Mouse (Mus musculus) cerebellum, adult 9-10 months (tissue): ENCODE data around the gene Dscam.

Experiments used
- DNase-seq: peaks from one replicate; pipeline ENCODE4 v3.0.0; 2022

The Dscam gene

DNA sequence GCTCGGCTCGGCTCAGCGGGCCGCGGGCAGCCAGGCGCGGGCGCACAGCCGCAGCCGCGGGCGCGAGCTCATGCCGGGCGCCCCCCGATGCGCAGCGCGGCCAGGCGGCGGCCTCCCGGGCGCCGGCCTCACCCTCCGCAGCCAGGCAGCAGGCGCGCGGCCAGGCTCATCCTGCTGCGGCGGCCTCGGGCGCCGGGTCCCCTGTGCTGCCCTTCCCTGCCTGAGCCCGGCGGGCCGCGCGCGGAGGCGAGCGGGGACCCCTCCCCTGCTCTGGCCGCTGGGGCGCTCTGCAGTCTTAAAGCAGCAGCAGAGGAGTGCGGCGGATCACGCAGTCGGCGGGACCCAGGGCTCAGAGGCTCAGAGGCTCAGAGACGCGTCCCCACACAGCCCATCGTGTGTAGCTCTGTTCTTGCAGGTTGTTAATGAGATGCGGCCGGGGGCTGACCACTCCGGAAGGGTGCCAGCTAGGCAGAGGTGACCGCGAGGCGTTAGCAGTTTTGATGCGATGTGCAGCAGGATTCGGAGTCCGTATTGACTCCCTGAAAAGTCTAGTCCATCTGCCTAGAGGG lies at the start of gene Dscam:
TSS of gene Dscam (minus strand) at position 240 of the 569 bp plus-strand sequence.
- DNase-seq, result no peak

GRCm38 (mm10) chr16:97219381-97219780 lies 48.8 kb upstream of the Dscam start:
- DNase-seq, result no peak

DNA sequence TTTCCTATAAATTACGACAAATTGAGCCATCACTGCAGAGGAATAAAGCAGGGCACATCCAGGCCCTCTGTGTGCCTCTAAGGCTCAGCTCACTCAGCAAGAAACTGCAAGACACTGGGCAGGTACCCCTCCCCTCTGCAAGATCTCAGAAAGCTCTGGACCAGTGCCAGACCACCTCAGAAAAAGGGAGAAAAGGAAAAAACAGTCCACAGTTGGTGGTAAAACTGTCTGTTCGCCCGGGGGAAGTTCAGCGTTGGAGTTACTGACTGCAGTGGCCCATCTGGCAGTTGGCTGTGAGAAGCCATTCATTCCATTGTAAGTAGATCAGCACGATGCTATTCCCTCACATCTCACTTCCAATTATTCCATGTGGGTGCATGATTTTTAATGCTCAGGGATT lies 39.4 kb upstream of the Dscam start:
- DNase-seq, result peak; percentile 5

GRCm38 (mm10) chr16:97208276-97208675 lies 37.7 kb upstream of the Dscam start:
- no peak for DNase-seq

GRCm38 (mm10) chr16:97204090-97204489 lies 33.5 kb upstream of the Dscam start:
- DNase-seq, result no peak

- DNase-seq, result no peak
Observed at GRCm38 (mm10) chr16:97203554-97203953, 33.0 kb upstream of the Dscam start.

DNA sequence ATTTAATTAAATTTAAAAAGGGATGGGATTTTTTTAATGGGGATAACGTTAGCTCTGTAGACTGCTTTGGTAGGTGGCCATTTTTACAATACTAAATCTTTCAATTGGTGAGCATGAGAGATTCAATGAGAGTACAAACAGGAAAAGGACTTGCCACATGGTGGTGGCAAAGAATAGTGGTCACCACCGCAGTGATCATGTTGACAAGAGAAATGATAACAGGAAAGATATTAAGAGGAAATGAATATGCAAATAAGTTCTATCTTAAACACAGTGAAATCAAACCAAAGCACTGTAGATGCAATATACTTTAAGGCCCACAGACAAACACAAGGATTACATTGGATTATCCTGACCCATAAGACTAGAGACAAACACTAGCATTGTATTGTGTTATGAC lies 24.1 kb upstream of the Dscam start:
- DNase-seq, result no peak

DNA sequence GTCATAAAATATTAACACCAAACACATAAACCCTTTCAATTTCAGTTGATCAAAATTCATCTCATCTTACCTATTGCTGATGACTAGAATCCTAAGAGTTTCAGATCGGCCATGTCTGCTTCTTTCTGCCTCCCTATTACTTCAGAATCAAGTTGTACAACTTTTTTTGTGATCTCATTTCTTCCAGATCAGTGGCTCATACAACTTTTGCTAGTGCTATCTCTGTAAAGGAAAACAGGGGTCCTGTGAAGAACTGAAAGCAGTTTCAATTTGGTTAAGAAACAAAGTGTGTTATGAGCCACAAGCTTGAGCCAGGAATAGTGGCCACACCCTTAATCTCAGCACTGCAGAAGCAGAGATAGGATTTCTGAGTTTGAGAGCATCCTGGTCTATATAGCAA lies 23.6 kb upstream of the Dscam start:
- DNase-seq, result no peak

GRCm38 (mm10) chr16:97192296-97192695 lies 21.7 kb upstream of the Dscam start:
- DNase-seq, result no peak

DNA sequence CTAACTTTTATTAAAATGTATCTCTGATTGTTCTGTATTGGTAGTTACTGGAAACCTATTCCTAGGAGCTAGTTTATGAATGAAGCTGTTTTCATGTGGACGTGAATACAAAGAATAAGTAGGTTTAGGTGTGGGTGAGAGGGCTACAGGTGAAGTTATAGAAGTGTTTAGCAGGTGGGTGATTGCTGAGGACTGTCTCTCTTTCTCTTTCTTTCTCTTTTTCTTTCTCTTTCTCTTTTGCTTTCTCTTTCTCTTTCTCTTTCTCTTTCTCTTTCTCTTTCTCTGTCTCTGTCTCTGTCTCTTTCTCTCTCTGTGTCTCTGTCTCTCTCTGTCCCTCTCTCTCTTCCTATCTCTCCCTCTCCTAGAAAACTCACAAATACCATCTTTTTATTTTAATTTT lies 20.1 kb upstream of the Dscam start:
- no peak for DNase-seq

- DNase-seq, result no peak
Observed at GRCm38 (mm10) chr16:97171500-97171899, 948 bp upstream of the Dscam start.

GRCm38 (mm10) chr16:97169901-97170512 lies 545 bp downstream of the Dscam start:
- DNase-seq, result no peak

DNA sequence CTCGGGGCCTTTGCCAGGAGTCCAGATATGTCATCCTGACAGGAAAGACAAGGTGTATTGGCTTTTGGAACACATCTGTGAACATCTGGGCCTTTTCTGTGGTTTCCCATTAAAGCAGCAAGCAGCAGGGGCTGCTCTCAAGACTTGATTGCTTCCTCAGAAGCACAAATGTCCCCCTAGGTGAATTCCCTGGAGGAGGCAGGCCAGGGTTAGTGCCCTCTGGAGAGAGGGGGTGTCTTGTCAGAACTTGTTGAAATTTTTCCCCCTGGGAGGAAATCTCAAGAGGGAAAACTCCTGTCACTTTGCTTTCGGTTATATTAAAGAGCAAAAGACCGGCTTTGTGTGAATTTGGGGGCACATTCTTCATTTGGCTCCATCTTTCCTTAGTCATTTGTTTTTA lies 1.9 kb downstream of the Dscam start:
- no peak for DNase-seq

DNA sequence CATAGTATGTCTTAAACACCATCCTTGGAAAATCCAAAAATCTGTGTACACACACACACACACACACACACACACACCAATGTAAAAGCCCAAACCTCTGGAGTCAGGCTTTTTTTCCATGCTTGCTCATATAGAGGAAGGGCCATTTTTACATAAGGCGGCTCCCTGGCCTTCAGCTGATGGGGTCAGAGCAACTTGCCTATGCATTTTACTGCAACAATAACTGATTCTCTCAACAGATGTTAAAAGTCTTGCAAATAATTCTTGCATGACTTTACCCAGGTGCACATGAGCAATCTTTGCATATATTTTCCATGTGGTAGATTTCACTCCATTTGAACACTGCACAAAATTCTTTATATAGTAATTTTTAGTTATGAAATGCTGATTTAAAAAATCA lies 2.5 kb downstream of the Dscam start:
- no peak for DNase-seq

DNA sequence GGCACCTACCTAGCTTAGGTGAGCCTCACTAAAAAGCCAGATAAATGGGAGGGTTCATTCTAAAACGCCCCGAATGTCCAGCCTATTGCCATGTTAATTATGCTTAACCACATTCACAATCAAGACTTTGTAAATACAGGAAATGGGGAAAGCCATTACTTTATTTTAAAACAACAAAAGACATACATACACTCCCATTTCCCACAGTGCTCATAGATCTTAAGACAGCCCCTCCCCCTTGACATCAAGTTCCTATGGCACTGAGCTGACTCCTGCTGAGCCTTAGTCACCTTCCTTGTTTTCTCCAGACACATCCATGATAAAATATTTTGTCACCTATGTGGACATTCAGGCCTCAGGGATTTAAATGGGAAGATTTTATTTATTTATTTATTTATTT lies 4.4 kb downstream of the Dscam start:
- DNase-seq, result no peak

- peak; percentile 70 for DNase-seq
Observed at GRCm38 (mm10) chr16:97165444-97166121, 5.0 kb downstream of the Dscam start.

GRCm38 (mm10) chr16:97158279-97158678 lies 12.3 kb downstream of the Dscam start:
- DNase-seq, result no peak

DNA sequence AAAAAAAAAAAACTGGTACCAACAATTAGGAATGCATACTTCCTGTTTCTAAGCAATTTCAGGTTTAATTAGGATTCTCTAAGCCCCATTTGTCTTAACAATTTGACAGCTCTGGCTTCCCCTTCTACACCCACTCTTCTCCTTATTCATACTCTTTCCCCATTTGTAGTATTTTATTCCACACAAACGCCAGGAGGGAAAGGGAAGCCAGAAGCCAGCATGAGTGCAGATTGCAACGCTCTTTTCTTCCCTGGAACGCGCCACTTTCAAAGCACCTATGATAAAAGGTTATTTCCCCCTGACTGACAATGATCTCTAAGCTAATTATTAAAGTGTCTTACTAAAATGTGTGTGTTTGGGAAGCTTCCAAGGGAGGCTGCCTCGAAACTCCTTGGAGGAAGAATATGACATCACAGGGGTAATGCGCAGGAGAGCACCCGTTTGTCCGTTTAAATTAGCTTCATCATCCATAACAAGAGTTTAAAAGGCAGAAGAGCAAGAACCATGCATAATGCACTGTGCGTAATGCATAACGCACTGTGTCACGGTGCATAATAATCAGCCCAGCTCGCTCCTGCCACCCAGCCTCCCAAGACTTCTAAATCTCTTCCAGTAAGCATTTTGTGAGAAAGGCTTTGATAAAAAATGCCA lies 25.9 kb downstream of the Dscam start:
- DNase-seq, result no peak

DNA sequence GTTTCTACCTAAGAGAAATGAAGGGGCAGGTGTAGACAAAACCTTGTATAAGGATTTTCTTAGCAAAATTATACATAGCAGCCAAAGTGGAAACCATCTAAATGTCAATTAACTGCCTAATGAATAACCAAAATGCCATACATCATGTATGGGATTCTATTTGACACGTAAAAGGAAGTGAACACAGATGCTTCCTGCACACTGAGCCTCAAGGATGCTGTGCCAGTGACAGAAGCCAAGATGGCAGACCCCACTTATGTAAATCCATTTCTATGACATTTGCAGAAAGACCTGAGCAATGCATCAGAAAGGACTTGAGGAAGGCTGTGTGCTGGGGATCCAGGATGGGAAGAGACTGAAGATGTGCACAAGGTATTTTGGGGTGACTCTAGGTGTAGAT lies 28.6 kb downstream of the Dscam start:
- DNase-seq, result no peak

DNA sequence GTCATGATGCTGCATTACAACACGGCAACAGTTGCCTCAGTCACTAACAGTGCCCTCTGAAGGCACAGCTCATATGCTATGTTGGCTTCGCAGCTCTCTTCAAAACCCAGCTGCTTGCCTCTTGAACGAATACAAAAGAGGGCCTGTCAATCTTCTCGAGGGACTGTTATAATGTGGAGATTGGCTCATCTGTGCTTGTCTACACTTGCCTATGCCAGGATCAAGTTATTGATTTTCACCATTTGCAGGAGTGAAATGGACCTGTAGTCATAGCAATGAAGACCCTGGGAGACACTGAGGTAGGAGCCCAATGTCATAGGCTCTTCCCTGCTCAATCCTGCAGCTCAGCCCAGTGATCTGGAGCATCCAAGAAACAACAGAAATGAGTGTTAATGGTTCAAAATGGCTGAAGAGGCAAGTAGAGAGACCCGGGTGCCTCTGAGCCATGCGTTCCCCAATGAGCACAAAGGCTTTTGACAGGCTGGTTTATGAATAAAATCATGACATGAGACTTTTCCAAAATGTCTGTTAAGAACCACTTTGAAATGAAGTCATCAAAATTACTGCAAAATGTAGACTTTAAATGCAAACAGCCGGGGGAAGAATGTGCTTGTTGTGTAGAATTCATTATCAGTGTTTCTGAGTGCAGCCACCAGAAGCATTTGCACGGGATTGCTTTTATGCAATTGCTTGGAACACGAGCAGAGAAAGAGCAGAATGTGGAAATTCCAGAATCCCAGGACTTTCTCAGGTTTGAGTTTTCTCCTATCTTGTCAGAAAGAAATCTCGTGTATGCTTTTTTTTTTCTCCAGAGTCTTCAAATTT lies 35.3 kb downstream of the Dscam start:
- no peak for DNase-seq

DNA sequence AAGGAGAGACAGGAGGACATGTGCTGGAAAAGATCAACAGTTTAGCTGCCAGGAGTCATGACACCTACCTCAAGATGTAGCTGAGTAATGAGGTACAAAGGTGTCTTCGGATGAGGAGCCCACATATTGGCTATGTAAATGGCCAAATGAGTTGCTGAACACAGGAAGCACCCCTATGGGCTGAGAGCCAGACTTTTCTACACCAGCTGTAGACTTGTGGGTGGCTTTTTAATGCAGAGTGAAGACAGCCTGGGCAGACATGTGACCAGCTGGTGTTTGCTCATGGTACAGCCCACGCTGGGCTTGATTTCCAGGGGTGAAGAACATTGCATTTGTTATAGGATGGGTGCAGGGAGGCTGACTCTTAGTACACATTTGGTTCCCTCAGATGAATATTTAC lies 43.3 kb downstream of the Dscam start:
- DNase-seq, result no peak

DNA sequence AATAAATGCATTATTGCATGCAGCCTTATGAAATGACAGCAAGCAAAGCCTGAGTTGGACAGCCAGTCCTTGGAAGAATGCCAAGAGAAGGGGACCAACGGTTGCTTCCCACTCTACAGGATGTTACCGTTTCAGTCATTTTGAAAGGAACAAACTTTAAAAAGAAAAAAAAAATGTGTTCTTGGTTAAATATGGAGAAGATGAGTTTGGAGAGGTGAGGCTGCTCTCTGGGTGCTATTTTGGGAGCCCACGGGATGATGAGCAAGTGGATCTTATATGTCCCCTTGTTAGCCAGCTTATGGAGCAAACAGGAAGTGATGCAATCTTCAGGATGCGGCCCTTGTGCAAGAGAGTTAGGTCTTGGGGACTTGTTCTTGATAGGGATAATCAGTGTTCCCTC lies 60.5 kb downstream of the Dscam start:
- DNase-seq, result no peak

DNA sequence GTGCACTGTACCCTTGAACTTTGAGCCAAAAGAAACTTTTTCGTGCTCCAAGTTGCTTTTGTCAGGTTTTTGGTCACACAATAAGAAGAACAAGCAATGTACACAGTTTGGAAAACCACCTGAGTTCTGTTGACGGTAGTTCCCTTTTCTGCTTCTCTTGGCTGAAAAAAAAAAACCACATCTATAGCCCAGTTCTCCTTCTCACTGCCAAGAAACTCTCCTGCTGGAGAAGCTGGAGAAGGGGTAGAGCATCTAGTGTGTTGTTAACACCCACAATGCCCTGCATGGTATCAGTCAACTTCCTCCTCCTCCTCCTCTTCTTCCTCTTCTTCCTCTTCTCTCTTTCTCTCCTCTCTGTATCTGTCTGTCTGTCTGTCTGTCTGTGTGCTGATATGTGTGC lies 65.3 kb downstream of the Dscam start:
- DNase-seq, result no peak
